Mouse (Mus musculus): ENCODE data around the gene Slc13a1.

The Slc13a1 gene

GRCm38 (mm10) chr6:24076089-24076488 lies 91.8 kb downstream of the Slc13a1 start:
- no peak for DNase-seq (ENCODE audit: low read depth)

GRCm38 (mm10) chr6:24072804-24073203 lies 95.1 kb downstream of the Slc13a1 start:
- DNase-seq (ENCODE audit: low read depth), result no peak

- no peak for DNase-seq (ENCODE audit: low read depth)
Measured at GRCm38 (mm10) chr6:24059754-24060153, 108.1 kb downstream of the Slc13a1 start.

- DNase-seq (ENCODE audit: low read depth), result no peak
Measured at GRCm38 (mm10) chr6:24055086-24055485, 112.8 kb downstream of the Slc13a1 start.

- DNase-seq (ENCODE audit: low read depth), result no peak
Measured at GRCm38 (mm10) chr6:24054086-24054710, 113.7 kb downstream of the Slc13a1 start.

GRCm38 (mm10) chr6:24047014-24047770 lies 120.7 kb downstream of the Slc13a1 start:
- DNase-seq (ENCODE audit: low read depth), result no peak

- DNase-seq (ENCODE audit: low read depth), result no peak
Measured at GRCm38 (mm10) chr6:24043496-24043895, 124.4 kb downstream of the Slc13a1 start.

Data from naive thymus-derived CD4-positive, alpha-beta T cell, adult 2 months (primary cell).